Mouse (Mus musculus): ENCODE results near the gene Slc25a17.

- TF ChIP-seq CTCF (conservative IDR thresholded peaks at IDR 0.05; ENCODE audit: low read length) = no peak
- no peak for TF ChIP-seq NANOG (IDR thresholded peaks at IDR 0.05; ENCODE audit: borderline replicate concordance, low read length)
- TF ChIP-seq POU5F1 (IDR thresholded peaks at IDR 0.05; ENCODE audit: borderline replicate concordance, low read length) = no peak
Measured at GRCm38 (mm10) chr15:81336466-81336865, 24.1 kb downstream of the Slc25a17 start.
